Mouse (Mus musculus): ENCODE measurements at regions not wholly inside any gene's neighbourhood (a gene's known extent, or its start where the extent isn't known, plus 50 kb on each side); places are given as distances from the start of the nearest gene placed in this dataset.

- CTCF ChIA-PET: no interaction called here
These were observed 73.1 kb downstream of the Rps15a start for GRCm38 (mm10) chr7:118042914-118043313.

GRCm38 (mm10) chr7:118039862-118040261, 76.1 kb downstream of the Rps15a start:
- CTCF ChIA-PET: no interaction called here

- CTCF ChIA-PET: no interaction called here
These were observed 78.9 kb downstream of the Rps15a start for GRCm38 (mm10) chr7:118037062-118037461.

DNA sequence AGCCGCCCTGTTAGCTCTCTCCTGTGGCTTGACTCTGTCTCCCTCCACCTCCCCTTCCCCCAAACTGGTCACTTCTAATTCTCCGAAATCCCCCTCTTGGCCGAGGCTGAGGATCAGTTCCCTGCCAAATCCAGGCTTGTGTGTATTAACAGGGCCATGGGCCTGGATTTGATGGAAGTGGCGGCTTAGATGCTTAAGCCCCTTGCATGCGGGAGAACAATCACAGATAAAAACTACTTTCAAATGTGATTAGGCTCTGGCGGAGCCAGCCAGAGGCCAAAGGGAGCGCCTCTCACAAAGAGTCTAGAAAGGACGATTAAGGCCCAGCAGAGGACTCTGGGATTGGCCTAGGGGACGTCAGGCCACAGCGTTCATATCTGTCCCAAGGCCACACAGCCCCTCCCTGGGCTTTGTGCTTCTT, 89.9 kb downstream of the Rps15a start:
- CTCF ChIA-PET: no interaction called here

DNA sequence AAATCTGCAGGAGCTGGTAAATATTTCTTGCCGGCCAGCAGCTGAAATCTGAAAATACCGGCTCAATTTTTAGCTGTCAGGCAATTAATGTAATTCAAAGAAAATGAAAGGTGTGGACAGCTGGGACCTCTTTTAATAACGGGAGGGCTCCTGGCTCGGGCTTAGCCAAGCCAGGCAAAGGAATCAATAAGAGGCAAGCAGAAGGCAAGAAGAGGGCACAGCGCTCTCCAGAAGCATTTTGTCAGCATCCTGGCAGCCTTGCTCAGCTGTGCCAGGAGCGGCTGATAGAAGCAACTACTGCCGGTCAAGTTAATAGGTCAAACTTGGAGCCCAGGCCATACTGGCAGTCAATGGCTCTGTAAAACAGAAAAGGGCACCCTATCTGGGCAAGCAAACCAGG, 111.4 kb downstream of the Rps15a start:
- CTCF ChIA-PET: no interaction called here

GRCm38 (mm10) chr7:118001881-118002280, 114.1 kb downstream of the Rps15a start:
- CTCF ChIA-PET: no interaction called here

DNA sequence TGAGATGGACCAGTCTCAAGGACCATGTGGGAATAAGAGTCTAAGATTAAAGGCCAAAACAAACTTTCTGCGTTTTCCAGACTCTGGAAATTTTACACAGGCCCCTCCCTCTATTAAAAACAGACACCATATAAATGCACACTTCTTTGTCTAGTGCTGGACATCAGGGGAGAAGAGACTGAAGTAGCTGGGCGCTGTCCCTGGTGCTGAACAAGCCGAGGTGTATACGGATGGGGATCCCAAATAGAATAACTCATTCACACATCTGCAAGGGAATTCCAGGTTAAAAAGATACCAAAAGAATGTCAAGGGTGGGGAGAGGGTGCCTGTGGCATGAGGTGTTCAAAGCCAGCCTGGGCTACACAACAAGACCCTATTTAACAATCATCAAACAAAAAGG, 114.9 kb downstream of the Rps15a start:
- CTCF ChIA-PET: no interaction called here

DNA sequence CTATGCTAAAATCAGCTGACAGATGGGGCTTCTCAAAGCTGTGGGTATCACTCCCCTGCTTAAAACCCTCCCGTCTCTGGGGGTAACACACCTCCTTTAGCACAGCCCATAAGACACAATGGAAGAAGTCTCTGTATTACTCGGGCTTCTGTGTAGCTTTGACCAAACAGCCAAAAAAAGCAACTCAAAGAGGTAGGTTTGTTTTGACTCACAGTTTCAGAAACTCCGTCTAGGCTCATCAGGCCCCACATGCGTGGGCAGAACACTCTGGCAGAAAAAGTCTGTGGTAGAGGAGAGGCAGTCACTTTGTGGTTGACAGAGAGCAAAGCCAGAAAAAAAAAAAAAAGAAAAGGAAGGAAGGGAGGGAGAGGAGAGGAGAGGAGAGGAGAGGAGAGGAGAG, 133.8 kb downstream of the Rps15a start:
- CTCF ChIA-PET: no interaction called here

GRCm38 (mm10) chr7:117971176-117971575, 144.8 kb downstream of the Rps15a start:
- CTCF ChIA-PET: no interaction called here

DNA sequence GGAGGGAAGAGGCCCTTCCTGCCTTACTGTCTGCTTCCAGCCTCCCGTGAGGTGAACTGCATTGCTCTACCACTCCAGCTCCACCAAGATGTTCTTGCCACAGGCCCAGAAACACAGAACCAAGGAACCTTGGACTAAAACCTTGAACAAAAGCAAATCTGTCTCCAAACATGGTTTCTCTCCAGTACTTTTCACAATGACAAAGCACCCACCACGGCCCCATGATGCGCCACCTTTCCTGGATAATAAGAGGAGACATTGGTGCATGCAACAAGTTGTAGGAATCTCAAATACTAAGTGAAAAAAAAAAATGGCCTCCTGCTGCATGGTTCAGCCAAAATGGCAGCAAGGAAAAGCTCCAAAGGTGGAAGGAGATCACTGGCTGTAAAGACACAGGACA, 172.6 kb downstream of the Rps15a start:
- CTCF ChIA-PET: no interaction called here

- CTCF ChIA-PET: no interaction called here
These were observed 176.4 kb downstream of the Rps15a start for GRCm38 (mm10) chr7:117939618-117940017.

- CTCF ChIA-PET: no interaction called here
These were observed 181.1 kb downstream of the Rps15a start for GRCm38 (mm10) chr7:117934908-117935307.

GRCm38 (mm10) chr7:117931234-117931895, 184.6 kb downstream of the Rps15a start:
- CTCF ChIA-PET: no interaction called here

- CTCF ChIA-PET: interaction anchor here (0.6 kb wide), 1 partner anchor 201 kb away, joined by 4 read pairs; no protein-coding TSS in a partner anchor
These were observed 185.6 kb downstream of the Rps15a start for GRCm38 (mm10) chr7:117930392-117930791.

DNA sequence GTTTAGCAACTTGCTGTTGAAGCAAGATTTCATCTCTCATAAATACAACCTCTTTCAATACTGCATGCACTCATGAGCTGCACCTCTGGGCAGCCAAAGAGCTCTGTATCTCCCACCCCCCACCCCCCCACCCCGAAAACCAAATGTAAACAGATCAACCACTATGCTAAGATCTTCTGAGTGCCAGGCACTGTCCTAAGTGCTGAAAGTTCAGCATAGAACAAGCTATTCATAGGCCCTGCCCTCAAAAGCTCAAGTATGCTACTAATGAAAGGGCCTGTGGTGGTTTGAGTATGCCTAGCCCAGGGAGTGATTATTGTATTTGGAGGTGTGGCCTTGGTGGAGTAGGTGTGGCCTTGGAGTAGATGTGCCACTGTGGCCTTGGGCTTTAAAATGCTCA, 189.6 kb downstream of the Rps15a start:
- CTCF ChIA-PET: no interaction called here

DNA sequence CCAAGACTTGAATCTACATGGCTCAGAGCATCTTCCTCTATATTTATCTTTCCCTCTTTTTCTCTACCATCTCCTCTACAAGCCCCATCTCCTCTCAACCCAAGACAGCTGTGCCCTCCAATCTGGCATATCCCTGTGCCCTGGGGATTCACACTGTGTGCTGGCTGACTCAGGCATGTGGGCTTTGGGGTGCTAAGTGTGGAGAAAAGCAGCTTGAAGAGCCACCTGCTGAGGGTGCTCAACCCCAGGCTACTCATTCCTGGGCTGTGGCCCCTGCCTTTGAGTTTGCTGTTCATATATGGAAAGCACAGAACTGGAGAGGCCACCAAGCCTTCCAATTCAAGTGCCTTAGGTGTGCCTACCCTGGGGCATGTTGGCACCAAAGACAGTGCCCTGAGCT, 193.7 kb downstream of the Rps15a start:
- CTCF ChIA-PET: no interaction called here

DNA sequence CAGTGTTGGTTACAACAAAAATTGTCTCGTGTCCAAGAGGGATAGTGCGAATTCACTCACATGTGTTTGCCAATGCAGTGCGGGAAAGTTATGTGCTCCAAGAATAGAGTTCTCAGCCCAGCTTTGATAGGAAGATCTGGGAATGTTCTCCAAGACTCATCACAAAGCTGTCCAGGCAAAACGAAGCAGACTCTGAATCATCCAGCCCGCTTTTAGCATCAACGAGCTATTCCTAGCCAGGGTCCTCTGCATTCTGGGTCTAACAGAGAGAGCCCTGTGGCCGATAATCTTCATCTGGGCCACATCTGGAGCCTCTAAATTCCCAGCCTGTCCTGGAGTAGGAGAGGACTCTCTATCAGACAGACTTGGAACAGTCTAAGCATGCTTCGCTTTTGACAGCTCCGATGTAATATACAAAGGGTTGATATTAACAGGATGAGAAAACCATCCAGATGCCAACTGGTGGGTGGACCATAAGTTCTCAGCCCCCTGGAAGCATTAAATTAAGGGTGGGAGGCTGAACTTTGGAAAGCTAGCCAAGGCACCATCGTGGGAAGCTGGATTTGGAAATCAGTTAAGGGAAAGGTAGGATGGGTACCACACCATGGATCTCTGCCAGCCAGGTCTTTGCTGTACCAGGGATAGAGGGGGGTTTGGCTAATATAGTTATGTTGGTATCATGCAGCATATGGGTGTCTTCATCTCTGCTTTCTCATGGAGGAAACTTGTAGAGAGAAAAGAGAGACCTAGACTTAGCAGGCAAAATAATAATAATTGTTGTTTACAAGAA, 197.6 kb downstream of the Rps15a start:
- CTCF ChIA-PET: no interaction called here

GRCm38 (mm10) chr7:117916915-117917314, 199.1 kb downstream of the Rps15a start:
- CTCF ChIA-PET: no interaction called here

DNA sequence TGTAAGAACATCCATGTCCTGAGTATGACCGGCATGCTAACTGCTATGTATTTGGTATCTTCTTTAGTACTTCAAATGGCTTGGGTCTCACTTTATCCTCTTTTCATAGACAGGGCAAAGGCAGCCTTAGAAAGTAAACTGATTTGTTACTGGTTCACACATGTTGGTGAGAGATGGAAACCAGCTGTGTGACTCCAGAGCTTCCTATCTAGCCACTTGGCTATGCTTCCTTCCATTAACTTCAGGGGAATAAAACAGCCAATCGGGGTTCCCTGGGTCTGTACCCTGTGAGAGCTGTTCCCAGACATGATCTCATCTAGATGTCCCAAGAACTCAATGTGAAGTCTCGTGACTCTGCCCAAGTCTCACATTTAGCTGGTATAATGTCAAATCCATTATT, 203.5 kb downstream of the Rps15a start:
- CTCF ChIA-PET: no interaction called here

- CTCF ChIA-PET: no interaction called here
These were observed 204.9 kb downstream of the Rps15a start for GRCm38 (mm10) chr7:117911062-117911461.

DNA sequence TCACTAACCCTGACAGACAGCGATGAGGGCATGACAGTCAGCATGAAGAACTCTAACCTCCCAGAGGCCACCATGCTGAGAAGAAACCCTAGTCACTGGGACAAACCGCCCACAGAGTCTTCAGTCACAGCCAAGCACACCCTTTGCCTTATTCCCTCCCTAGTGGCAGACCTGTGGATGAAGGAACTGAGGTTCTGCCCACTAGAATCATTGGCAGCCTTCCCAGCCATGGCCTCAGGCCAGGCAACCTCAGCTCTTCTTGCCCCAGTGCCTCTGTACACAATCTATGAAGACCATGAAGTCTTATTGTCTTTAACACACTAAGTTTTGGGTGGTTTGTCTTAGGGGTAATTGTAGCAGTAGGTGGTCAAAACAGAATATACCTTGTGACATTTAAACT, 219.5 kb downstream of the Rps15a start:
- CTCF ChIA-PET: no interaction called here

DNA sequence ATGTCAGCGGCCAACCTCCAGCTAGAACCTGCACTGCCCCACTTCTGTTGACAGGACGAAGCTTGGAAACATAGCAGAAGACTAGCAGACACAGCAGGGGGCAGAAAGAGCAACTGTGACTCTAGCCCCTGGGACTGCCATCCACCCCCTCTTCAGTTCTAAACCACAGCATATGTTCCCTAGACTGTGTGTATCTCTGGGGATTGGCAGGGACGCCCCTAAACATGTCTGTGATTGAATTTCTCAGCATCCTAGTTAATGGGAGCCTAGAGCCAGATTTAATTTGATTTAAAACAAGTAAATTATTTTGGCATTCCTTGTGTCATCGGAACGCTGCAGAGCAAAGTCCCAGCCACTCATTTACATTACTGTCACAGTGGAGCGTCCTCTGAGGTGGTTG, 228.7 kb downstream of the Rps15a start:
- CTCF ChIA-PET: no interaction called here

- CTCF ChIA-PET: interaction anchor here (0.7 kb wide), 2 partner anchors 8 to 146 kb away, joined by 3 to 8 read pairs; no protein-coding TSS in a partner anchor
These were observed 233.2 kb downstream of the Rps15a start for GRCm38 (mm10) chr7:117882803-117883202.

DNA sequence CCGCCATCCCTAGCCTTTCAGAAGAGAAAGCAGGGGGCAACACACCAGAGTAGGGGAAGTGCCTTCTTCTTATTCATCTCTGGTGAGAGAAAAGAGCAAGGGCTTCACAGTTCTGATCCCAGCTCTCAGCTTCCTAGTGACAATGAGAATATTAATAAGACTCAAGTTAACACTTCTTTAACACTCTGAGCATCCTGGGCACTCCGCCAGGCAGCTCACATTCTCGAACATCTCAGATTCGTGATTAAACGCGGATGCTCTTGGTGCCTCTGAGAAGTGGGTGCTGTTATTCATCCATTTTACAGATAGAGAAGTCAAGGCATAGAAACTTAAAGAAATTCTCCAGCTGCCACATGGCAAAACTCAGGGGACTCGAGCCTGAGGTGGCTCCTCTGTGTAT, 237.1 kb downstream of the Rps15a start:
- CTCF ChIA-PET: no interaction called here

All from spleen, embryonic (tissue).